Mouse (Mus musculus) fibroblast of lung, adult 2 months (primary cell): ENCODE measurements around the gene Glis3.

ENCODE experiments used
- DNase-seq: peaks from one replicate; pipeline ENCODE4 v3.0.0-alpha.2; 2011; ENCODE audit warnings: low read depth

The Glis3 gene

GRCm38 (mm10) chr19:28533576-28533975, 146.3 kb downstream of the Glis3 start:
- DNase-seq = no peak

- DNase-seq = peak; percentile 46
These were observed 148.1 kb downstream of the Glis3 start for GRCm38 (mm10) chr19:28531750-28532149.

GRCm38 (mm10) chr19:28530846-28531245, 149.0 kb downstream of the Glis3 start:
- no peak for DNase-seq

- no peak for DNase-seq
These were observed 150.9 kb downstream of the Glis3 start for GRCm38 (mm10) chr19:28529006-28529405.

- DNase-seq = no peak
These were observed 152.4 kb downstream of the Glis3 start for GRCm38 (mm10) chr19:28527446-28527845.

GRCm38 (mm10) chr19:28525331-28525730, 154.5 kb downstream of the Glis3 start:
- DNase-seq = peak; percentile 74

- no peak for DNase-seq
These were observed 157.6 kb downstream of the Glis3 start for GRCm38 (mm10) chr19:28522289-28522688.

- DNase-seq = no peak
These were observed 159.1 kb downstream of the Glis3 start for GRCm38 (mm10) chr19:28520761-28521181.

GRCm38 (mm10) chr19:28520128-28520745, 159.6 kb downstream of the Glis3 start:
- no peak for DNase-seq

- DNase-seq = no peak
These were observed 160.6 kb downstream of the Glis3 start for GRCm38 (mm10) chr19:28519296-28519695.

GRCm38 (mm10) chr19:28518846-28519245, 161.0 kb downstream of the Glis3 start:
- no peak for DNase-seq

GRCm38 (mm10) chr19:28518266-28518665, 161.6 kb downstream of the Glis3 start:
- DNase-seq = no peak

GRCm38 (mm10) chr19:28517464-28518080, 162.3 kb downstream of the Glis3 start:
- DNase-seq = no peak

GRCm38 (mm10) chr19:28516487-28516886, 163.4 kb downstream of the Glis3 start:
- DNase-seq = no peak

GRCm38 (mm10) chr19:28512475-28512874, 167.4 kb downstream of the Glis3 start:
- DNase-seq = no peak

GRCm38 (mm10) chr19:28511910-28512309, 168.0 kb downstream of the Glis3 start:
- DNase-seq = no peak

GRCm38 (mm10) chr19:28505376-28505775, 174.5 kb downstream of the Glis3 start:
- DNase-seq = no peak

GRCm38 (mm10) chr19:28503011-28503410, 176.9 kb downstream of the Glis3 start:
- no peak for DNase-seq

- no peak for DNase-seq
These were observed 178.9 kb downstream of the Glis3 start for GRCm38 (mm10) chr19:28500975-28501374.

- DNase-seq = no peak
These were observed 179.4 kb downstream of the Glis3 start for GRCm38 (mm10) chr19:28500505-28500904.

GRCm38 (mm10) chr19:28499786-28500185, 180.1 kb downstream of the Glis3 start:
- DNase-seq = no peak

GRCm38 (mm10) chr19:28495926-28496325, 184.0 kb downstream of the Glis3 start:
- DNase-seq = no peak

- peak; percentile 25 for DNase-seq
These were observed 186.1 kb downstream of the Glis3 start for GRCm38 (mm10) chr19:28493605-28494260.
